10 mouse cellular contexts compared by ENCODE assay signal in the genomic region with DNA sequence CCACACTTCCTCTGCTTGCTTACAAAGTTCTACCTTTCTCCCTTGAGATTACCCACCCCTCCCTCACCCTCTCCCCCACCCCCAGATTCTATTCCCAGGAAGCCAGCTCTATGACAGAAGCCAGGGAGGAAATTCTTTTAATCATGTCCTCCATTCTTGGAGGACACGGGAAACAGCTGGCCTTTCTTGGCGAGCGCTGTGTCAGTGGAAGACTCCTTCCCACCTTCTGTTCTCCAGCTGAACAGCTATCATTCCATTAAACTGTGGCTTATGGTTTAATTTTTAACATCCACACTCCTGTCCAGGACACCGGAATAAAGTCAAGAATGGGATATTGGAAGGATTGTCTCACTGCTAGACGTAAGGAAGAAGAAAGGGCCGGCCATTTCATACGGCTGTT. TPM values are rescaled to one million over a fixed set of nuclear protein-coding genes. Genes with fewer than 3 reads are reported as not detected.
DNase-seq lines count a peak whose midpoint lies in the region; ATAC-seq and TF ChIP-seq lines count a peak whose summit lies in the region.
"Had no signal": no experiment of that assay in that cellular context is flagged by ENCODE, and none has a peak within 500 bp of the region (broad histone marks: within the 10 kb centered on the region; RNA-seq: fewer than 3 reads in every experiment).

No protein-coding gene starts in this region.

- H3K4me1 ChIP-seq in heart, embryonic 11.5 days (ENCODE audit: control insufficient read depth, insufficient read depth, low read length), result no peaks in the 10 kb centered on the region
- H3K4me1 ChIP-seq in heart, embryonic 14.5 days (ENCODE audit: control insufficient read depth in 2 of 2, insufficient read depth in 2 of 2, low read length in 2 of 2), result peaks cover 0 to 3% of the 10 kb centered on the region in 2 experiments; a peak in 2 of 4 replicates
- peaks cover 10% of the 10 kb centered on the region; the same call in 1 of the 2 replicates for H3K4me1 ChIP-seq in kidney, embryonic 15.5 days
- H3K4me1 ChIP-seq in hindbrain, postnatal 0 days (ENCODE audit: insufficient read depth, low read length), result no peaks in the 10 kb centered on the region
- no peaks in the 10 kb centered on the region for H3K4me1 ChIP-seq in liver, embryonic 11.5 days (replicated peaks; ENCODE audit: control insufficient read depth, insufficient read depth, low read length)
- H3K4me1 ChIP-seq: hindbrain, embryonic 13.5 days had no signal

- no peaks in the 10 kb centered on the region for H3K27me3 ChIP-seq in heart, embryonic 11.5 days (ENCODE audit: control insufficient read depth, insufficient read depth, low read length)
- H3K27me3 ChIP-seq in heart, embryonic 14.5 days (ENCODE audit: control insufficient read depth, insufficient read depth, low read length), result no peaks in the 10 kb centered on the region
- no peaks in the 10 kb centered on the region for H3K27me3 ChIP-seq in kidney, embryonic 15.5 days
- H3K27me3 ChIP-seq in hindbrain, postnatal 0 days (ENCODE audit: insufficient read depth, low read length), result no peaks in the 10 kb centered on the region
- H3K27me3 ChIP-seq in liver, embryonic 11.5 days (replicated peaks; ENCODE audit: control insufficient read depth, insufficient read depth, low read length), result no peaks in the 10 kb centered on the region
- H3K27me3 ChIP-seq: hindbrain, embryonic 13.5 days had no signal

- H3K9me3 ChIP-seq in heart, embryonic 11.5 days (replicated peaks; ENCODE audit: control insufficient read depth, low read length), result no peaks in the 10 kb centered on the region
- H3K9me3 ChIP-seq in heart, embryonic 14.5 days (ENCODE audit: control insufficient read depth, low read length), result 0 out of 2 replicates have a peak, but pooled peaks cover 6% of the 10 kb centered on the region
- no peaks in the 10 kb centered on the region for H3K9me3 ChIP-seq in kidney, embryonic 15.5 days (replicated peaks)
- H3K9me3 ChIP-seq in hindbrain, postnatal 0 days (ENCODE audit: low read length), result no peaks in the 10 kb centered on the region
- no peaks in the 10 kb centered on the region for H3K9me3 ChIP-seq in liver, embryonic 11.5 days (ENCODE audit: control insufficient read depth, low read length)
- H3K9me3 ChIP-seq: hindbrain, embryonic 13.5 days had no signal

- no peak overlapping the region for H3K9ac ChIP-seq in heart, embryonic 11.5 days (ENCODE audit: low read depth, low read length)
- no peak overlapping the region for H3K9ac ChIP-seq in heart, embryonic 14.5 days (ENCODE audit: low read length)
- no peak overlapping the region for H3K9ac ChIP-seq in kidney, embryonic 15.5 days
- H3K9ac ChIP-seq in hindbrain, postnatal 0 days (replicated peaks; ENCODE audit: low read length), result no peak overlapping the region
- H3K9ac ChIP-seq in liver, embryonic 11.5 days (ENCODE audit: low read depth, low read length), result no peak overlapping the region
- H3K9ac ChIP-seq: hindbrain, embryonic 13.5 days had no signal

- no peak for TF ChIP-seq CTCF in hindbrain, postnatal 0 days (IDR thresholded peaks at IDR 0.05; ENCODE audit: low read depth)

- DNase-seq in heart, adult 18-20 months, result peak; percentile 41 to 65
- DNase-seq in lung, postnatal 4 days, result peak; percentile 18 to 62
- DNase-seq in layer of hippocampus, postnatal 14 days (ENCODE audit: low spot score in 2 of 2), result no peak
- no peak for DNase-seq in hindbrain, postnatal 0 days (ENCODE audit: low spot score)
- DNase-seq in liver, embryonic 11.5 days (ENCODE audit: low spot score), result no peak
- DNase-seq: thymus, adult 2 months had no signal

- no peak for ATAC-seq in heart, embryonic 11.5 days (replicated peaks; ENCODE audit: insufficient number of reproducible peaks, low FRiP score, low TSS enrichment)
- no peak for ATAC-seq in heart, embryonic 14.5 days (ENCODE audit: insufficient number of reproducible peaks, insufficient read depth, low FRiP score, low read depth)
- no peak for ATAC-seq in kidney, embryonic 15.5 days (replicated peaks; ENCODE audit: low FRiP score)
- ATAC-seq in hindbrain, postnatal 0 days, result no peak
- no peak for ATAC-seq in liver, embryonic 11.5 days (replicated peaks; ENCODE audit: low FRiP score)

- no peak overlapping the region for H3K27ac ChIP-seq in heart, embryonic 11.5 days (ENCODE audit: low read depth, low read length)
- H3K27ac ChIP-seq in heart, embryonic 14.5 days (replicated peaks in 1 of 2; ENCODE audit: control insufficient read depth in 1 of 2, insufficient read depth in 1 of 2, low read depth in 2 of 2, low read length in 2 of 2), result peak overlapping the region; percentile 65 to 71
- peak overlapping the region; percentile 64 for H3K27ac ChIP-seq in kidney, embryonic 15.5 days
- no peak overlapping the region for H3K27ac ChIP-seq in hindbrain, postnatal 0 days
- H3K27ac ChIP-seq in liver, embryonic 11.5 days (ENCODE audit: low read depth, low read length), result no peak overlapping the region
- H3K27ac ChIP-seq: hindbrain, embryonic 13.5 days had no signal

- H3K4me3 ChIP-seq in heart, embryonic 11.5 days (ENCODE audit: low read depth, low read length), result no peak overlapping the region
- no peak overlapping the region for H3K4me3 ChIP-seq in heart, embryonic 14.5 days (ENCODE audit: control insufficient read depth in 1 of 2, insufficient read depth in 1 of 2, low read depth in 1 of 2, low read length in 2 of 2)
- H3K4me3 ChIP-seq in kidney, embryonic 15.5 days (replicated peaks), result no peak overlapping the region
- H3K4me3 ChIP-seq in hindbrain, postnatal 0 days (ENCODE audit: low read length), result no peak overlapping the region
- no peak overlapping the region for H3K4me3 ChIP-seq in liver, embryonic 11.5 days (ENCODE audit: low read depth, low read length)
- H3K4me3 ChIP-seq: hindbrain, embryonic 13.5 days had no signal

- 78% methylated on average over 7 of the region's 7 CpGs for WGBS in heart, embryonic 11.5 days (ENCODE audit: insufficient replicate concordance)
- WGBS in heart, embryonic 14.5 days, result 78% methylated on average over 7 of the region's 7 CpGs
- 72% methylated on average over 7 of the region's 7 CpGs for WGBS in kidney, embryonic 15.5 days
- 81% methylated on average over 7 of the region's 7 CpGs for WGBS in hindbrain, postnatal 0 days
- 85% methylated on average over 7 of the region's 7 CpGs for WGBS in liver, embryonic 11.5 days

- no peak overlapping the region for H3K4me2 ChIP-seq in heart, embryonic 11.5 days
- no peak overlapping the region for H3K4me2 ChIP-seq in heart, embryonic 14.5 days (ENCODE audit: low read length)
- no peak overlapping the region for H3K4me2 ChIP-seq in kidney, embryonic 15.5 days
- no peak overlapping the region for H3K4me2 ChIP-seq in hindbrain, postnatal 0 days (ENCODE audit: low read depth, low read length)
- no peak overlapping the region for H3K4me2 ChIP-seq in liver, embryonic 11.5 days
- H3K4me2 ChIP-seq: hindbrain, embryonic 13.5 days had no signal

- no peaks in the 10 kb centered on the region for H3K36me3 ChIP-seq in heart, embryonic 11.5 days (ENCODE audit: control insufficient read depth, insufficient read depth, low read length)
- no peaks in the 10 kb centered on the region for H3K36me3 ChIP-seq in heart, embryonic 14.5 days (ENCODE audit: control insufficient read depth, insufficient read depth, low read length)
- H3K36me3 ChIP-seq in kidney, embryonic 15.5 days, result no peaks in the 10 kb centered on the region
- no peaks in the 10 kb centered on the region for H3K36me3 ChIP-seq in hindbrain, postnatal 0 days (ENCODE audit: insufficient read depth, low read length)
- H3K36me3 ChIP-seq in liver, embryonic 11.5 days (ENCODE audit: control insufficient read depth, insufficient read depth, low read length), result no peaks in the 10 kb centered on the region
- H3K36me3 ChIP-seq: hindbrain, embryonic 13.5 days had no signal

RNA-seq across cellular contexts. Expression of a gene that starts 59.0 kb away (rescaled TPM):
- 1 to 10 TPM; 1.8 to 3.4 TPM for total RNA-seq in heart, adult 18-20 months (2021)
- 6.7 and 7.1 TPM in 2 replicates for polyA plus RNA-seq in heart, embryonic 11.5 days (2014; fragmentation: Nextera tagmentation; extraction: Ambion mirVana)
- polyA plus RNA-seq in heart, embryonic 14.5 days (2014; fragmentation: Nextera tagmentation; extraction: Ambion mirVana), result 6.0 and 6.9 TPM in 2 replicates
- polyA plus RNA-seq in kidney, embryonic 15.5 days (2015; fragmentation: Nextera tagmentation; extraction: Ambion mirVana), result 1.8 TPM in 2 replicates
- 10 to 100 TPM; 32.7 to 33.0 TPM for total RNA-seq in layer of hippocampus, postnatal 14 days (2021)
- 54.2 and 54.5 TPM in 2 replicates for total RNA-seq in hindbrain, postnatal 0 days (2014; rRNA removed)
- polyA plus RNA-seq in hindbrain, postnatal 0 days (2015; fragmentation: Nextera tagmentation; extraction: Ambion mirVana), result 8.7 and 9.9 TPM in 2 replicates
- 5.3 and 6.0 TPM in 2 replicates for polyA plus RNA-seq in liver, embryonic 11.5 days (2014; fragmentation: Nextera tagmentation; extraction: Ambion mirVana)

Comparison
In these comparisons a context has a peak if more than half of its experiments do, and no peak if none do; other contexts are left out.
1. H3K27ac ChIP-seq: peak in heart, embryonic 14.5 days (2 of 2) and kidney, embryonic 15.5 days (single experiment); none in heart, embryonic 11.5 days (single experiment), hindbrain, postnatal 0 days (single experiment) and liver, embryonic 11.5 days (single experiment).
2. DNase-seq: peak in heart, adult 18-20 months (2 of 2) and lung, postnatal 4 days (2 of 2); none in layer of hippocampus, postnatal 14 days (0 of 2), hindbrain, postnatal 0 days (single experiment) and liver, embryonic 11.5 days (single experiment).